Mouse (Mus musculus) sigmoid colon, adult 10 weeks (tissue): Measurements from ENCODE around the gene Slc6a4. TPM values are rescaled to one million over a fixed set of nuclear protein-coding genes. Genes with fewer than 3 reads are reported as not detected.

Source experiments
- polyA plus RNA-seq: library from polyadenylated mRNA; stranded (reverse); fragments of 350-450 nt; fragmentation: Illumina TruSeq; extraction: RNeasy Lipid Tissue Mini Kit (QIAGEN cat#74804); gene quantifications from one replicate; pipeline ENCODE4 v1.2.3, GENCODE M21; 2014; ENCODE audit warnings: low read depth, low replicate concordance

Gene Slc6a4
- 13.2 TPM for polyA plus RNA-seq

DNA sequence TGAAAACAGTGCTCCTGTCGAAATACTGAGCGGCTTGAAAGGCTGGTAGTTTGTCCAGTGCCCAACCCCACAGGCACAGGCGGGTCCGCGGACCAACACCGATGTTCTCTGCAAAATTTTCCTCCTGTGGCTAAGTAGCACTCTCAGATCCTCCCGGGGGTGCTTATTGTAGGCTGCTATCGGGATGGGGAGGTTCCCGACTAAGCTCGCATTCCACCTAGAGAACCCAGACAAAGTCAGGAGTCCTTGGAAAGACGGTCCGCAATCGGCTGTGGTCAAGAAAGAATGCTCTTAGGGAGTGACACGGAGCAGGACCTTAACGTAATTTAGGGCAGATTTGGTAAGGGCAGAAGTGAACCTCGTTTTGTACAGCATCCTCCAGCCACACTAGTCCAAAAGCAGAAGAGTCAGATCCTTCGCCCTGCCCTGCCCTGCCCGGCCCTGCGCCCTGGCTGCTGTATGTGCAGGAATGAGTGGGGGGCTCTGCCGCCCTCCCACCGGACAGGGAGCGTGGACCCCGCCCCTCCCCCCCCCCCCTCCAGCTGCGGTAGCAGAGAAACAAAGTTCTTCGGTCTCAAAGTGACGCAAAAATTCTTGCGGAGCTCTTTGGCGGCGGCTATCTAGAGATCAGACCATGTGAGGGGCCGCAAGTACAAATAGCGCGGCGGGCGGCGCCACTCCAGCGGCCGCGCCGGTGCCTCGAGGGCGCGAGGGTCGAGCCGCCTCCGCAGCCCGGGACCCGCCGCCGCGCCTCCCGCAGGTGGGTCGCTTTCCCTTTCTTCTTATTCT is at the start of gene Slc6a4:
TSS of gene Slc6a4 (plus strand) at position 688 of the 789 bp plus-strand sequence.

DNA sequence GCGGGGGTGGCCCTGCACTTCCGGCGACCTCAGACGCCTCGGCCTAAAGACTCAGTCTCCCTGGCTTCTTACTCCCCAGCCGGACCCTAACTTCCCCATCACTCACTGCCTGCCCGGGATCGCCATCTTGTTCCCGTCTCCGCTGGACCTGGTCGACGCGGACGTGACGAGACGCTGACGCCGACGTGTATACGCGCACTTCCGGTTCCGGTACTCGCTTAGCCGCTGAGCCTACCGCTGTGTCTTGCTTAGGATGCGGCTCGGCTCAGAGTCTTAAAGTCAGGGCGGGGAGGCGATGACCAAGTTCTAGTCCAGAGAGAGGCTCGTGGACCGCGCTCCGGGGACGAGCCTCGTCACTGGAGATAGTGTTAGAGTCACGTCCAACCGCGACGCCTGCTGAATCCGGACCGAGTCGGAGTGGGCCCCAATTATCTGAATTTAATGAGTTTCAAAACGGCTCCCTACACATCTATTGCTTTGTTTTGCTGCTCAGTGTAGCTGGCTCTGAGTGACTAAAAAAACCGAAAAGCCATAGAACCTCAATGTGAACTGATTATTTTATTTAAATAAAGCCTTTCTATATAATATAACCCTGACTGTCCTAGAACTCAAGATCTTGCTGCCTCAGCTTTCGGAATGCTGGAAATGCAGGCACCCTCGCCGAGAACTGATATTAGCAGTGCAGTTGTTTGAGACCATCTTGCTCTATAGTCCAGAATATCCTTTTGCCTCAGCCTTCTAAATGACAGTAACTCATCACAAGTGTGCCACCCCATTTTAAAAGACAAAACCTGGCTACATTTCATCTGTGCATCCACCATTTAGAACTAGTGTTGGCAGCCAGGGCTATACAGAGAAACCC is 80.1 kb downstream of the Slc6a4 start, which contains the start of gene Nsrp1:
TSS of gene Nsrp1 (minus strand) at position 163 of the 862 bp plus-strand sequence.

Other genes starting within 250 kb of the Slc6a4 start
- gene Gosr1, start 235.0 kb upstream of the Slc6a4 start, polyA plus RNA-seq = 49.3 TPM
- 331 TPM for gene Cpd, start 151.6 kb upstream of the Slc6a4 start, polyA plus RNA-seq
- gene Tmigd1, start 96.4 kb upstream of the Slc6a4 start, polyA plus RNA-seq = 113 TPM
- 127 TPM for gene Blmh, start 73.8 kb upstream of the Slc6a4 start, polyA plus RNA-seq
- 39.1 TPM for gene Nsrp1, start 79.8 kb downstream of the Slc6a4 start, polyA plus RNA-seq
- 2.8 TPM for gene Efcab5, start 190.4 kb downstream of the Slc6a4 start, polyA plus RNA-seq
- gene Ssh2, start 217.7 kb downstream of the Slc6a4 start, polyA plus RNA-seq = 23.0 TPM